Mouse (Mus musculus) CD4-positive, CD25-positive, alpha-beta regulatory T cell, adult 2 months (primary cell): ENCODE measurements around the gene Svopl.

ENCODE experiments used
- DNase-seq: peaks from one replicate; pipeline ENCODE4 v3.0.0-alpha.2; 2012; ENCODE audit warnings: low read depth, low spot score

Svopl gene

DNA sequence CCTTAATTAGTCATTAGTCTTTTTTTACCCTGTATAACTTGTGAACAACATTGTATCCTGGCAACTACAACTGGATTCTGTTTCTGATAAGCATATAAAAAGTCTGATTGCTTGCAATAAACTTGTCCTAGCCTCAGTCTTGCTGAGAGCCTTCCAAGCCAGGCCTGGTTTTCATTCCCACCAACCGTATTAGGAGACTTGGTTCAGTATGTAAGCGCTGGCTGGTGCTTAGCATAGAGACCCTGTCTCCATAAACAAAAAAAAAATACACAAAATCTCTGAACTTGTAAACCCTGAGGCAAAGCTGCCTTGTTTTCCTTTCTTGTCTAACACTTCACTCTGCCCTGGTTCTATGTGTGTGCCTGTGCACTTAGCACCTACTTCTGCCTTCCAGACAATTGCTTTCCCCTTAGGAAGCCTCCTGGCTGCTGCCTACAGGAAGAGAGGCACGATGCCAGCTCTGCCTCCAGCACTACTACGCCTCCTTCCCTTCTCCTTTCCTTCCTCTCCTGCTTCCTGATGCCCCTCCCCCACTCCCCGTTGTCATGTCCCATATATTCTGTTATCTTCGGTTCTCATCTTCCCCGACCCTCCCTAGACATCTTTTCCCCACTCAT, 14.8 kb downstream of the Svopl start:
- no peak for DNase-seq

- no peak for DNase-seq
These were observed 18.6 kb downstream of the Svopl start for GRCm38 (mm10) chr6:38028205-38028604.

- DNase-seq, result no peak
These were observed 19.0 kb downstream of the Svopl start for GRCm38 (mm10) chr6:38027771-38028170.

- no peak for DNase-seq
These were observed 23.5 kb downstream of the Svopl start for GRCm38 (mm10) chr6:38023284-38023683.

GRCm38 (mm10) chr6:38021406-38021805, 25.4 kb downstream of the Svopl start:
- DNase-seq, result no peak

DNA sequence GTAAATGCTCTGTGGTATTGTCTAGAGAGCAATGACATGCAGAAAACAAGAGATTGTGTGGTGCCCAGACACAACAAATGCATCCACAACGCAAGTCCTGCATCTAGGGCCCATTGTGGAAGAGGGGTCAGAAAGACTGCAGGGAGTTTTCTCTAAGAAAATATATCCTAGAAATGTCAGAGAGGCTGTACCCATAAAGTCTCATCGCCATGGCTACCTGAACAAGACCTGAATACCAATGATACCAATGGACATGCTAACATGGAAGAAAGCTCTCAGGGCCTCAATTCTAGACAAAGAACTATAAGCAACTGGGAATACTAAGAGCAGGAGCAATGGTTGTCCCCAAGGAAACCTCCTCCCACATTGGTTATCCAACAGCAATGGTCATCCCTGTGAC, 34.0 kb downstream of the Svopl start:
- no peak for DNase-seq

DNA sequence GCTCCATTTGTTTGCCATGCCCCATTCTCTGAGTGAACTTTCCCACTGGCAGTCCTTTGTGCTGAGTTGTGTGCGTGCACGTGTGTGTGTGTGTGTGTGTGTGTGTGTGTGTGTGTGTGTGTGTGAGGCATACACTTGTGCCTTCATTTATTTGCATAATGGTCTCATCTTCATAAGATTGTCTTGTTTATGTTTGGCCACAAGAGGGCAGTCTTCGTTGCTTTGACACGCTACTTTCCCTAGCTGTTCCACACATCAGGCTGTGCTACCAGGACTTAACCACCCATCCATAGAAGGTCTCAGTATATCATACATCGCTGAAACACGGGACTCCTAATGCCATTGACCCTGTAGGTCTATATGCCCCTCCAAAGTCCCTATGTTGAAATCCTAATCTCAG, 39.3 kb downstream of the Svopl start:
- DNase-seq, result peak; percentile 68

DNA sequence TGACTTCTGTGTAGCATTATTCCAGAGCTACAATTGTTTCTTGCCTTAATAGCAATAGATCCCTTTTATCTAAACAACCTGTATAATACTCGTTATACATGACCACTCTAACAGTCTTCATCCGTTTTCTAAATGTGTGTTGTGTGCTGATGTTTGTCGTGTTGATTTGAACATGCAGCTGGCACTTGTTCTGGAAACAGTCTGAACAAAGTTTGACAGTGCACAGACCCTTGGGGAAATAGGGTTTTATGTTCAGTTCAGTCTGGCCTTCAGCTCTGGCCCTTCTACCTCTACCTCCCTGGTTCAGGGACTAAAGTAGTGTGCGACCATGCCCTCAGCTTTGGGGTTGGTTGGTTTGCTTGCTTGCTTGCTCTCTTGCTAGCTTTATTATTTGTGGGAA, 79.4 kb downstream of the Svopl start:
- no peak for DNase-seq

DNA sequence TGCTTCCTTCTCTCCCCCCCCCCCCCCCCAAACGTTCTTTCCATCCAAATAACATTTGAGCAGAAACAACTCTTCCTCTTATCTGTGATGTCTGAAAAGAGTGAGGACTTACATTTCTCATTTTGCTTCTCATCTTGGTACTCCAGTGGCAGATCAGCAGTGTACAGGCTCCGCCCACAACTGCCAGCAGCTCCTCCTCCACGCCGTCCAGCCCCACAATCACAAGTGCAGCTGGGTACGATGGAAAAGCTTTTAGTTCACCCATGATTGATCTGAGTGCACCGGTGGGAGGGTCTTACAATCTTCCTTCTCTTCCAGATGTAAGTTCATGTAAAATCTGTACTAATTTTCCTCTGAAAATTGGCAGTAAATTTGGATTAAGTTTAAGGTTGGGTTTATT, 95.5 kb downstream of the Svopl start:
- no peak for DNase-seq

DNA sequence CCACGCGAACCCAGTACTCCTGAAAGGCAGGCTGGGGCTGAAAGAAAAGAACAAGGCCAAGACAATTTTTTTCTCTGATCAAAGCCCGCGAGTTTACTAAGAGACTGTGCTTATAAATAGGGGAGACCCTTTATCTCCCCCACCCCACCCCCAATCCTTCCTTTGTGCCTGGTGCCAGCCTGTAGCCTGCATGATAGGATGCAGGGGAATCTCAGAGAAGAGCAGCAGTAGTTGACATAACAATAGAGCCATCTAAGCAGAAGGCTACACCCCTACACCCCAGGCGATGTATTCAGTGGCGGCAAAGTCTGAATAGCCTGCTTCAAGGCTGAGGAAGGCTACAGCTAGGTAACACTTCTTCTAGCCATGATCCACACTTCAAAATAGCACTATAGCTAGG, 110.3 kb downstream of the Svopl start:
- no peak for DNase-seq
